Mouse (Mus musculus): ENCODE measurements around the gene Dlgap4.

DNA sequence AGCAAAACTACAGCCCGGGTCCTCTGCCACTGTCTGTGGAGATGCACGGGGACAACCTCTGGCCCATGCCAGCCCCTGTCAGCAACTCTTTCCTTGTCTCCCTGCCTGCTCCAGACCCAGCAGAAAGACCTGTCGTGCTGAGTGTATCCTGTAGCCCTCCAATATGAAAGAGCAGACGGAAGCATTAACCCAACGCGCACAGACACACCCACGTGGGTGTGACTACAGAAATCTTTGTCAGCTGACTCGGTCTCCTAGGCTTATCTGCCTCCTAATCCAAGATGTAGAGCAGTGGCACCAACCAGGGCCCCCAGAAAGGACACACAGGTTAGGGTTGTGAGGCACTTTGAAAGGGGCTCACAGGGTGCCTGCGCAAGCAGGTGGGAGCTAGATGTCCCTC is 9.8 kb upstream of the Dlgap4 start:
- TF ChIP-seq CTCF (IDR thresholded peaks at IDR 0.05; ENCODE audit: control insufficient read depth, insufficient read depth, insufficient replicate concordance, low read depth, low read length) (no peak), POLR2A (IDR thresholded peaks at IDR 0.05; ENCODE audit: control insufficient read depth, low read depth, low read length) (no peak)

Measured in testis, adult 2 months (tissue).